Mouse (Mus musculus): Measurements from ENCODE around the gene D630036H23Rik.
"Not testable (repeated sequence)": the region's sequence is repeated elsewhere in the genome, so short reads cannot be mapped to it uniquely, and the experiment has no call there.

The D630036H23Rik gene

GRCm38 (mm10) chr12:36381441-36382340 lies at the start of gene D630036H23Rik, which contains the start of gene Ispd:
TSS of gene D630036H23Rik (minus strand) at chr12:36382181.
TSS of gene Ispd (plus strand) at chr12:36381450.
- DNase-seq (ENCODE audit: low read depth, low spot score) = peak; percentile 77

GRCm38 (mm10) chr12:36426163-36427045 lies 44.4 kb upstream of the D630036H23Rik start:
- DNase-seq (ENCODE audit: low read depth, low spot score) = peak; percentile 71

- peak; percentile 18 for DNase-seq (ENCODE audit: low read depth, low spot score)
Observed at GRCm38 (mm10) chr12:36425258-36425657, 43.3 kb upstream of the D630036H23Rik start.

GRCm38 (mm10) chr12:36423677-36424076 lies 41.7 kb upstream of the D630036H23Rik start:
- DNase-seq (ENCODE audit: low read depth, low spot score) = peak; percentile 14

- DNase-seq (ENCODE audit: low read depth, low spot score) = no peak
Observed at GRCm38 (mm10) chr12:36395115-36395514, 13.1 kb upstream of the D630036H23Rik start.

GRCm38 (mm10) chr12:36386991-36387390 lies 5.0 kb upstream of the D630036H23Rik start:
- DNase-seq (ENCODE audit: low read depth, low spot score) = no peak

- no peak for DNase-seq (ENCODE audit: low read depth, low spot score)
Observed at GRCm38 (mm10) chr12:36385386-36385785, 3.4 kb upstream of the D630036H23Rik start.

- DNase-seq (ENCODE audit: low read depth, low spot score) = peak; percentile 38
Observed at GRCm38 (mm10) chr12:36380806-36381205, 1.2 kb downstream of the D630036H23Rik start.

- peak; percentile 18 for DNase-seq (ENCODE audit: low read depth, low spot score)
Observed at GRCm38 (mm10) chr12:36380254-36380653, 1.7 kb downstream of the D630036H23Rik start.

- DNase-seq (ENCODE audit: low read depth, low spot score) = not testable (repeated sequence)
Observed at GRCm38 (mm10) chr12:36376391-36376790, 5.6 kb downstream of the D630036H23Rik start.

- no peak for DNase-seq (ENCODE audit: low read depth, low spot score)
Observed at GRCm38 (mm10) chr12:36373237-36373998, 8.6 kb downstream of the D630036H23Rik start.

- no peak for DNase-seq (ENCODE audit: low read depth, low spot score)
Observed at GRCm38 (mm10) chr12:36364013-36364412, 18.0 kb downstream of the D630036H23Rik start.

GRCm38 (mm10) chr12:36360693-36361092 lies 21.3 kb downstream of the D630036H23Rik start:
- no peak for DNase-seq (ENCODE audit: low read depth, low spot score)

- no peak for DNase-seq (ENCODE audit: low read depth, low spot score)
Observed at GRCm38 (mm10) chr12:36360064-36360463, 21.9 kb downstream of the D630036H23Rik start.

- peak; percentile 34 for DNase-seq (ENCODE audit: low read depth, low spot score)
Observed at GRCm38 (mm10) chr12:36344131-36344530, 37.9 kb downstream of the D630036H23Rik start.

GRCm38 (mm10) chr12:36333837-36334281 lies 48.1 kb downstream of the D630036H23Rik start:
- no peak for DNase-seq (ENCODE audit: low read depth, low spot score)

GRCm38 (mm10) chr12:36332676-36333075 lies 49.3 kb downstream of the D630036H23Rik start:
- no peak for DNase-seq (ENCODE audit: low read depth, low spot score)

All from mesoderm, embryonic 11.5 days (tissue).